ENCODE assay signal across 8 mouse cellular contexts in genomic region chr5:129007105-129007957, GRCm38 (mm10). TPM values are rescaled to one million over a fixed set of nuclear protein-coding genes. Genes with fewer than 3 reads are reported as not detected.
DNase-seq lines count a peak whose midpoint lies in the region; ATAC-seq lines count a peak whose summit lies in the region.

No protein-coding gene starts in this region.

- no peaks in the 10 kb centered on the region for H3K36me3 ChIP-seq in lung, embryonic 15.5 days
- H3K36me3 ChIP-seq in embryonic facial prominence, embryonic 15.5 days, result 0 out of 2 replicates have a peak, but pooled peaks cover 5% of the 10 kb centered on the region
- H3K36me3 ChIP-seq in hindbrain, embryonic 14.5 days (replicated peaks; ENCODE audit: control insufficient read depth, insufficient read depth), result peaks cover 8% of the 10 kb centered on the region; the same call in 1 of the 2 replicates
- H3K36me3 ChIP-seq in liver, embryonic 11.5 days (ENCODE audit: control insufficient read depth, insufficient read depth, low read length), result peaks cover 6% of the 10 kb centered on the region; the same call in 1 of the 2 replicates

- WGBS in lung, embryonic 15.5 days, result 50% methylated on average over 14 of the region's 14 CpGs
- 55% methylated on average over 14 of the region's 14 CpGs for WGBS in embryonic facial prominence, embryonic 15.5 days
- WGBS in hindbrain, embryonic 14.5 days, result 50% methylated on average over 14 of the region's 14 CpGs
- WGBS in liver, embryonic 11.5 days, result 34% methylated on average over 14 of the region's 14 CpGs

- peak overlapping the region; percentile 82 for H3K4me2 ChIP-seq in lung, embryonic 15.5 days
- peak overlapping the region; percentile 71 for H3K4me2 ChIP-seq in embryonic facial prominence, embryonic 15.5 days (replicated peaks)
- peak overlapping the region; percentile 51 for H3K4me2 ChIP-seq in hindbrain, embryonic 14.5 days (replicated peaks)
- H3K4me2 ChIP-seq in liver, embryonic 11.5 days, result peak overlapping the region; percentile 92

- H3K27ac ChIP-seq in lung, embryonic 15.5 days, result no peak overlapping the region
- no peak overlapping the region for H3K27ac ChIP-seq in embryonic facial prominence, embryonic 15.5 days (replicated peaks)
- no peak overlapping the region for H3K27ac ChIP-seq in hindbrain, embryonic 14.5 days
- H3K27ac ChIP-seq in liver, embryonic 11.5 days (ENCODE audit: low read depth, low read length), result peak overlapping the region; percentile 97

- H3K9me3 ChIP-seq in lung, embryonic 15.5 days, result no peaks in the 10 kb centered on the region
- H3K9me3 ChIP-seq in embryonic facial prominence, embryonic 15.5 days (replicated peaks), result no peaks in the 10 kb centered on the region
- H3K9me3 ChIP-seq in hindbrain, embryonic 14.5 days (ENCODE audit: control insufficient read depth, low read length), result no peaks in the 10 kb centered on the region
- H3K9me3 ChIP-seq in liver, embryonic 11.5 days (ENCODE audit: control insufficient read depth, low read length), result no peaks in the 10 kb centered on the region

- H3K27me3 ChIP-seq in lung, embryonic 15.5 days, result no peaks in the 10 kb centered on the region
- no peaks in the 10 kb centered on the region for H3K27me3 ChIP-seq in embryonic facial prominence, embryonic 15.5 days
- no peaks in the 10 kb centered on the region for H3K27me3 ChIP-seq in hindbrain, embryonic 14.5 days (ENCODE audit: control insufficient read depth, insufficient read depth, low read length)
- H3K27me3 ChIP-seq in liver, embryonic 11.5 days (replicated peaks; ENCODE audit: control insufficient read depth, insufficient read depth, low read length), result no peaks in the 10 kb centered on the region

- ATAC-seq in lung, embryonic 15.5 days (ENCODE audit: borderline replicate concordance, extremely low read depth, low FRiP score, low TSS enrichment), result no peak
- ATAC-seq in embryonic facial prominence, embryonic 15.5 days (ENCODE audit: insufficient number of reproducible peaks, low FRiP score, low TSS enrichment, low read depth), result no peak
- no peak for ATAC-seq in hindbrain, embryonic 14.5 days (ENCODE audit: low FRiP score)
- peak; percentile 72 for ATAC-seq in liver, embryonic 11.5 days (replicated peaks; ENCODE audit: low FRiP score)

- peaks cover 40% of the 10 kb centered on the region for H3K4me1 ChIP-seq in lung, embryonic 15.5 days
- H3K4me1 ChIP-seq in embryonic facial prominence, embryonic 15.5 days, result peaks cover 27% of the 10 kb centered on the region
- H3K4me1 ChIP-seq in hindbrain, embryonic 14.5 days (replicated peaks; ENCODE audit: control insufficient read depth, insufficient read depth, low read length), result peaks cover 17% of the 10 kb centered on the region
- H3K4me1 ChIP-seq in liver, embryonic 11.5 days (replicated peaks; ENCODE audit: control insufficient read depth, insufficient read depth, low read length), result peaks cover 48% of the 10 kb centered on the region

- H3K4me3 ChIP-seq in lung, embryonic 15.5 days, result peak overlapping the region; percentile 62
- H3K4me3 ChIP-seq in embryonic facial prominence, embryonic 15.5 days (replicated peaks), result peak overlapping the region; percentile 67
- peak overlapping the region; percentile 54 for H3K4me3 ChIP-seq in hindbrain, embryonic 14.5 days (replicated peaks; ENCODE audit: low read length)
- H3K4me3 ChIP-seq in liver, embryonic 11.5 days (ENCODE audit: low read depth, low read length), result peak overlapping the region; percentile 94

- H3K9ac ChIP-seq in lung, embryonic 15.5 days, result peak overlapping the region; percentile 63
- H3K9ac ChIP-seq in embryonic facial prominence, embryonic 15.5 days, result peak overlapping the region; percentile 59; the same call in 1 of the 2 replicates
- peak overlapping the region; percentile 68 for H3K9ac ChIP-seq in hindbrain, embryonic 14.5 days
- peak overlapping the region; percentile 98 for H3K9ac ChIP-seq in liver, embryonic 11.5 days (ENCODE audit: low read depth, low read length)

- DNase-seq in lung, postnatal 14 days, result no peak
- no peak for DNase-seq in hindbrain, embryonic 14.5 days (ENCODE audit: low spot score)
- peak; percentile 56 for DNase-seq in liver, embryonic 11.5 days (ENCODE audit: low spot score)
- peak; percentile 14 to 49 for DNase-seq in spleen, postnatal 36 days (ENCODE audit: low spot score in 2 of 2)
- no peak for DNase-seq in right cerebral cortex, adult 2 months (ENCODE audit: low spot score in 2 of 2)
- no peak for DNase-seq in urinary bladder, postnatal 14 days (ENCODE audit: low spot score)

RNA-seq across cellular contexts. Expression of gene Stx2, which starts 1.0 kb away (rescaled TPM):
- polyA plus RNA-seq in lung, embryonic 15.5 days (2015; fragmentation: Nextera tagmentation; extraction: Ambion mirVana), result 24.9 and 28.3 TPM in 2 replicates
- 32.7 and 34.9 TPM in 2 replicates for polyA plus RNA-seq in embryonic facial prominence, embryonic 15.5 days (2015; fragmentation: Nextera tagmentation; extraction: Ambion mirVana)
- polyA plus RNA-seq in hindbrain, embryonic 14.5 days (2014; fragmentation: Nextera tagmentation; extraction: Ambion mirVana), result 15.0 and 15.2 TPM in 2 replicates
- 87.3 and 98.4 TPM in 2 replicates for polyA plus RNA-seq in liver, embryonic 11.5 days (2014; fragmentation: Nextera tagmentation; extraction: Ambion mirVana)

RNA-seq across cellular contexts. Expression of gene Ran, which starts 12.5 kb away (rescaled TPM):
- polyA plus RNA-seq in lung, embryonic 15.5 days (2015; fragmentation: Nextera tagmentation; extraction: Ambion mirVana), result 634 and 683 TPM in 2 replicates
- polyA plus RNA-seq in embryonic facial prominence, embryonic 15.5 days (2015; fragmentation: Nextera tagmentation; extraction: Ambion mirVana), result 437 and 441 TPM in 2 replicates
- 343 and 359 TPM in 2 replicates for polyA plus RNA-seq in hindbrain, embryonic 14.5 days (2014; fragmentation: Nextera tagmentation; extraction: Ambion mirVana)
- polyA plus RNA-seq in liver, embryonic 11.5 days (2014; fragmentation: Nextera tagmentation; extraction: Ambion mirVana), result 878 and 928 TPM in 2 replicates

RNA-seq across cellular contexts. Expression of gene Rimbp2, which starts 54.0 kb away (rescaled TPM):
- 0.03 and 0.26 TPM in 2 replicates for polyA plus RNA-seq in lung, embryonic 15.5 days (2015; fragmentation: Nextera tagmentation; extraction: Ambion mirVana)
- 0.17 and 0.34 TPM in 2 replicates for polyA plus RNA-seq in embryonic facial prominence, embryonic 15.5 days (2015; fragmentation: Nextera tagmentation; extraction: Ambion mirVana)
- polyA plus RNA-seq in hindbrain, embryonic 14.5 days (2014; fragmentation: Nextera tagmentation; extraction: Ambion mirVana), result 8.1 and 8.9 TPM in 2 replicates
- 0.12 and 0.37 TPM in 2 replicates for polyA plus RNA-seq in liver, embryonic 11.5 days (2014; fragmentation: Nextera tagmentation; extraction: Ambion mirVana)

Comparison
In these comparisons a context has a peak if more than half of its experiments do, and no peak if none do; other contexts are left out.
1. DNase-seq: peak in liver, embryonic 11.5 days (single experiment) and spleen, postnatal 36 days (2 of 2); none in lung, postnatal 14 days (single experiment), hindbrain, embryonic 14.5 days (single experiment), right cerebral cortex, adult 2 months (0 of 2) and urinary bladder, postnatal 14 days (single experiment).
2. Peak in every context shown above with its lines, with median percentiles within 50 percentile points of each other: H3K4me2 ChIP-seq, H3K4me3 ChIP-seq and H3K9ac ChIP-seq.